Mouse (Mus musculus) forelimb bud, embryonic 11.5 days (tissue): ENCODE data around the gene Ccdc51.
A peak's percentile ranks its signal among the peaks of the same experiment; 100 is the strongest.

Source experiments
- DNase-seq: peaks from one replicate; pipeline ENCODE4 v3.0.0-alpha.2; 2012; ENCODE audit warnings: low read depth, low spot score

Gene Ccdc51

DNA sequence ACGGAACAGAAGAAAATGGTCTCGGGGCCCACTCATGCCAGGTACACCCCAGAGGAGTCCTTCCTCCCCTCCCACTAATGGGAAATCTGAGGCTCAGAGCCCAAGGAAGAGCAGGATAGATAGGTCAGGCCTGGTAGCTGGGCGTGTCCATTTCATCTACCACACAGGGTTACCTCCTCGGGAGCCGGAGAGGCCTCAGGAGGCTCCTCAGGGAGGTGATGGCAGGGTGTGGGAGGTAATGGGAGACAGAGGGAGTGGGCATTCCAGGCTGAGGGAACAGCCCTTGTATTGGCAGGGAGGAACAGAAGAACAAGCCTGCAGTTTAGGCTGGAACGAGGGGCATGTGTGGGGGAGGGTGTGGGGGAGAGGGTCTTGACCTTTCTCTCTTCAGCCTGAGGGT lies 14.6 kb downstream of the Ccdc51 start:
- DNase-seq = no peak

DNA sequence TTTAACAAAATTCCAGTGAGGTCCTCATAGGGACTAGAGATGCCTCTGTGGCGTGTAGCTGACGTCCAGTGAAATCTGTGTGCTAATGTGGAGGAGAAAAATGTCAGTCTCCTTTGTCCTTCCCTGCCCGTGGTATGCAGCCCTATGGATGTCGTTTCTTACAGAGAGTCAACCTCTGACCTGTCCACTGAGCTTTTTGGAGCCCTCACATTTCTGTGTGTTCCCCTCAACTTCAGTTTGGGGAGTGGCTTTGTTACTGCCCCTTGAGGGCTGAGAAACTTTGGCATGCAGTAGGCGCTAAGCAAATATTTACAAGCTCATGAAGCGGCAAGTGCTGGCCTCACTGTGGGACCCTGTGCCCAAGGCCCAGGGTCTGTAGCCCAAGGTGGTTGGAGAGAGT lies 15.0 kb downstream of the Ccdc51 start:
- DNase-seq = no peak

- no peak for DNase-seq
These were observed 15.5 kb downstream of the Ccdc51 start for GRCm38 (mm10) chr9:109097831-109098230.

DNA sequence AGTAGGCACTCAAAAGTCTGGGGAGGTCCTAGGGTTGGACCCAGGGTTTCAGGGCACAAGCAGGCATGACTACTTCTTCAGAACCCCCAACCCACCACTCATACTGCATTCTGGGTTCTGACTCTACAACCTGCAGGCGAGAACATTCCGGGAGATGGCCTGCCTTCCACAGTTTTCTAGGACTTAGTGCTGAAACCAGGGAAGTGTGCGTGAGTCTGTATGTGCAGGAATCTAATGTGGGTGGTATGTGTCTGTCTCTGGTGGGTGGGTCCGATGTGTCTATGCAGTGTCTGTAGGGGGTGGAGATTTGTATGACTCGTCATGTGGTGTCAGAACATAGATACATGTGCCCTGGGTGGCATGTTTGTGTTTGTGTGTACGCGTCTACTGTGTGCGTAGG lies 16.1 kb downstream of the Ccdc51 start:
- DNase-seq = no peak

- no peak for DNase-seq
These were observed 16.7 kb downstream of the Ccdc51 start for GRCm38 (mm10) chr9:109098969-109099368.

DNA sequence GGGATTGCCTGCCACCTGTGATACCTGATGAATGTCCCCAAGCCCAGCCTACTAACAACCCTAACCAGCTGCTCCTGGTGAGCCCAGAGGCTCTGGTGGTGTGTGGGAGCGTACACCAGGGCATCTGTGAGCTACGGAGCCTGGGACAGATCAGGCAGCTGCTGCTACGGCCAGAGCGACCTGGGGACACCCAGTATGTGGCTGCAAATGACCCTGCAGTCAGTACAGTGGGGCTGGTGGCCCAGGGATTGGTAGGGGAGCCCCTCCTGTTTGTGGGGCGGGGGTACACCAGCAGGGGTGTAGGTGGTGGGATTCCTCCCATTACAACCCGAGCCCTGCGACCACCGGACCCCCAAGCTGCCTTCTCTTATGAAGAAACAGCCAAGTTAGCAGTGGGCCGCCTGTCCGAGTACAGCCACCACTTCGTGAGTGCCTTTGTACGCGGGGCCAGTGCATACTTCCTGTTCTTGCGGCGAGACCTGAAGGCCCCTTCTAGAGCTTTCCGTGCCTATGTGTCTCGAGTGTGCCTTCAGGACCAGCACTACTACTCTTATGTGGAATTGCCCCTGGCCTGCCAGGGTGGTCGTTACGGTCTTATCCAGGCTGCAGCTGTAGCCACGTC lies 18.1 kb downstream of the Ccdc51 start:
- no peak for DNase-seq

DNA sequence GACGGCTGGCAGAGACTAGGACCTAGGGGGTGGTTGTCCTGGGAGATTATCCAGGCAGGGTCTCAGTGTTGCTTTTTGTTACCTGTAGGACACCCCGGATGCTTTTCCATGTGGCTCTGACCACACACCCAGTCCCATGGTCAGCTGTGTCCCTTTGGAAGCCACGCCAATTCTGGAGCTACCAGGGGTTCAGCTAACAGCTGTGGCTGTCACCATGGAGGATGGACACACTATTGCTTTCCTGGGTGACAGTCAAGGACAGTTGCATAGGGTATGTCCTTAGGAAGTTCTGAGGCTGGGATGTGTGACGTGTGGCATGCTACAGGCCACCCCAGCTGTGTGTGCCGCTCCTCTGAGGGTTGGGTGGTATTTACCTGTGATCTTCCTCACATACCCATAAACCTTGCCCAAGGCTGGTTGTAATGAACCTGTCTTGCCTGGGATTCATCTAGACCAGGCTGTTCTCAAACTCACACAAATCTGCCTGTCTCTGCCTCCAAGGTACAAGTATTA lies 19.7 kb downstream of the Ccdc51 start:
- DNase-seq = no peak

- DNase-seq = no peak
These were observed 20.2 kb downstream of the Ccdc51 start for GRCm38 (mm10) chr9:109102541-109102940.

DNA sequence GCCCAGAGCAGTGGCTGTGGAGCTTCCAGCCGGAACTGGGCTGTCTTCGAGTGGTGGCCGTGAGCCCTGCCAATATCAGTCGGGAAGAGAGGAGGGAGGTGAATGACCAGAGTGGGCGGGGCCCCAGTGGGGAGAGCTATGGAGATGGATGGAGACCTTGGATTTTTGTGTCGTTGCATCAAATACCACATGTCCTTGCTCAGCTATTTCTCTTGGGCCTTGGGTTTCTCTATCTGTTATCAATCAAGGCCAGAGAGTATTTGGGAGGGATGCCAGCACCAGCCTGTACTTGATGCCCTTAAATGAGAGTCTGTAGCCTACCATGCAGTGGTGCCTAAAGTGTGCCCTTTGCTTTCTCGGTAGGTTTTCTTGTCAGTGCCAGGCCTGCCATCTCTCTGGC lies 21.0 kb downstream of the Ccdc51 start:
- DNase-seq = no peak

DNA sequence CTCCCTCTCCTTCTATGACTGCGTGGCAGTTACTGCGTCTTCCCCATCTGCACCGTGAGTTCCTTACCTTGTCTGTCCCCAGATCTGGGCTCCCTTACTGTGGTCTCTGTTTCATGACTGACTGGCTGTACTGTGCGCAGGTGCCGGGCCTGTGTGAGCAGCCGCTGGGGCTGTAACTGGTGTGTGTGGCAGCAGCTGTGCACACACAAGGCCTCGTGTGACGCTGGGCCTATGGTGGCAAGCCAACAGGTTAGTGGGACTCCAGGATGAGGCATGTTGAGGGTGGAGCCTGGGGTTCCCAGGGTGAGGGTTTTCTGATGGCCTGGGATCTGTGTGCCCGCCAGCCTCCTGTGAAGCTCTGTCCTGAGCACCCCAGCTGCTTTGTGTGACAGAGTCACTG lies 21.8 kb downstream of the Ccdc51 start:
- DNase-seq = no peak

GRCm38 (mm10) chr9:109105011-109105410 lies 22.7 kb downstream of the Ccdc51 start:
- DNase-seq = no peak

DNA sequence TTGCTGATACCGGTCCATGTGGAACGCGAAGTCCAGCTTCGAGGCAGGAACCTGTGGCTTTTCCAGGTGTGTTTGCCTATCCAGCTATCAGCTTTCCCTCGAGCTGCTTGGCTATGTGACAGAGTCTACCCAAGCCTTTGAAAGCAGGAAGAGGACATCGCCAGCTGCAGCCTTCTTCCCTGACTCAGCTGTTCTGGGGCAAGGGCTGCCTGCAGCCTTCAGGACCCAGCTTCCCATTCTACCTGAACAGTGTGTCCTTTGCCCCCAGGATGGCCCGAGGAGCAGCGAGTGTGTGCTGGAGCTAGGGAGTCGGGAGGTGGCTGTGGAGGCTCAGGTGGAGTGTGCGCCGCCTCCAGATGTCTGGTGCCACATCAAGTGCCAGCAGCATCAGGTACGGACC lies 23.4 kb downstream of the Ccdc51 start:
- DNase-seq = no peak

- peak; percentile 43 for DNase-seq
These were observed 25.0 kb downstream of the Ccdc51 start for GRCm38 (mm10) chr9:109107341-109107740.

GRCm38 (mm10) chr9:109110240-109110639 lies 27.9 kb downstream of the Ccdc51 start:
- no peak for DNase-seq

- DNase-seq = no peak
These were observed 28.8 kb downstream of the Ccdc51 start for GRCm38 (mm10) chr9:109111101-109111500.

DNA sequence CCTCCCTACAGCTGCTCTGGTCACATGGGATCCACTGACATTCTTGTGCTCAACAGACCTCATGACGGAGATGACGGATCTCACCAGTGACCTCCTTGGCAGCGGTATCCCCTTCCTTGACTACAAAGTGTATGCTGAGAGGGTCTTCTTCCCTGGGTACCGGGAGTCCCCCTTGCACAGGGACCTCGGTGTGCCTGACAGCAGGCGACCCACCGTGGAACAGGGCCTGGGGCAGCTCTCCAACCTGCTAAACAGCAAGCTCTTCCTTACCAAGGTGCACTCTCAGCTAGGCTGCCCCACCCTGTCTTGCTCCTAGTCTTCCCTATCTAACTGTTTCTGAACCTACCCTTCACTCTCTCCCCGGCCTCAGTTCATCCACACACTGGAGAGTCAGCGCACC lies 29.3 kb downstream of the Ccdc51 start:
- DNase-seq = no peak

DNA sequence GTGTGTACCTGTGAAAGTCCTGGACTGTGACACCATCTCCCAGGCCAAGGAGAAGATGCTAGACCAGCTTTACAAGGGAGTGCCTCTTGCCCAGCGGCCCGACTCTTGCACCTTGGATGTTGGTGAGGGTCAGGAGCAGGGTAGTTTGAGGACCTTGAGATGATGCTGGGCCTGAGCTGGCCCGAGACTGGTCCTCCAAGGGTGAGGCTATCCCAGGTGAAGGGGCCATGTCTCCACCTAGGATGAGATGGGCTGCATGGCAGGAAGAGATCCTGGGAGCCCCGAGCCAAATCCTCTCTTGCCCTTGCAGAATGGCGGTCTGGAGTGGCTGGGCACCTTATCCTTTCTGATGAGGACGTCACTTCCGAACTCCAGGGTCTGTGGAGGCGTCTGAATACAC lies 31.0 kb downstream of the Ccdc51 start:
- no peak for DNase-seq

DNA sequence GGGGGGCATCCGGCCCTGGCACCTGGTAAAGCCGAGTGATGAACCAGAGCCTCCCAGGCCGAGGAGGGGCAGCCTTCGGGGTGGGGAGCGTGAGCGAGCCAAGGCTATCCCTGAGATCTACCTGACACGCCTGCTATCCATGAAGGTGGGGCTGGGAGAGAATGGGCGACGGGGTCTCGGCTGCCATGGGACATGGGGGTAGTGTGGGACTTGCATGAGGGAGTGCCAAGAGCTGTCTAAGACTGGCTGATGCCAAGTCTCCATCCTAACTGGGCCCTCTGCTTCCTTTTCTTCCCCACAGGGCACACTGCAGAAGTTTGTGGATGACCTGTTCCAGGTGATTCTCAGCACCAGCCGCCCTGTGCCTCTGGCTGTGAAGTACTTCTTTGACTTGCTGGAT lies 32.0 kb downstream of the Ccdc51 start:
- DNase-seq = no peak

- DNase-seq = no peak
These were observed 32.6 kb downstream of the Ccdc51 start for GRCm38 (mm10) chr9:109114871-109115270.

GRCm38 (mm10) chr9:109116205-109116604 lies 33.9 kb downstream of the Ccdc51 start:
- no peak for DNase-seq

- DNase-seq = no peak
These were observed 35.8 kb downstream of the Ccdc51 start for GRCm38 (mm10) chr9:109118106-109118505.

GRCm38 (mm10) chr9:109119571-109119970 lies 37.3 kb downstream of the Ccdc51 start:
- no peak for DNase-seq

- no peak for DNase-seq
These were observed 38.7 kb downstream of the Ccdc51 start for GRCm38 (mm10) chr9:109120956-109121355.

DNA sequence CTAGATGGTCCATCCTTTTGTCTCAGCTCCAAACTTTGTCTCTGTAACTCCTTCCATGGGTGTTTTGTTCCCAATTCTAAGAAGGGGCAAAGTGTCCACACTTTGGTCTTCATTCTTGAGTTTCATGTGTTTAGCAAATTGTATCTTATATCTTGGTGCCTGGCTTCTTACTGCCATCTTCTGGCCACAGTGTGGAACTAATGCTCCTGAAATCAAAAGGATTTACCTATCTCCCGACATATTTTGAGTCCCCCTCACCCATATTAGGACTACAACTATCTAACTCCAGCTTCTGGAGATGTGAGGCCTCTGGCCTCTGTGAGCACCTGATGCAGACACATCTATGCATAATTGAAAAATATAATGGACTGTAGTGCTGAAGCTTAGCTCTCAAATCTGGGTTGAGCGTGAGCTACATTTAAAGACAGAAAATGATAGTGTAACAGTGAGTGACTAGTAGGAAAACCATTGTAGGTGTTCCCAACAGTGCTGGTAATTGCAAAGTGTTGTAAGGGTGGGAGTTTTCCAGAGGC lies 40.3 kb downstream of the Ccdc51 start:
- DNase-seq = peak; percentile 62
